Mouse (Mus musculus) lung, adult 2 months (tissue): ENCODE data around the gene Zfp830.

Experiments used
- CTCF ChIP-seq: fragments of 200-500 bp; IDR thresholded peaks from 2 replicates; pipeline ENCODE4 v1.5.1; 2011; ENCODE audit warnings: mild to moderate bottlenecking, low read length, control low read depth; ENCODE audit not compliant: insufficient read depth
- POLR2A ChIP-seq: fragments of 200-500 bp; IDR thresholded peaks from 2 replicates; pipeline ENCODE4 v1.6.1; 2011; ENCODE audit warnings: low read depth, mild to moderate bottlenecking, control low read depth, low read length, borderline replicate concordance; ENCODE audit errors: extremely low read depth

DNA sequence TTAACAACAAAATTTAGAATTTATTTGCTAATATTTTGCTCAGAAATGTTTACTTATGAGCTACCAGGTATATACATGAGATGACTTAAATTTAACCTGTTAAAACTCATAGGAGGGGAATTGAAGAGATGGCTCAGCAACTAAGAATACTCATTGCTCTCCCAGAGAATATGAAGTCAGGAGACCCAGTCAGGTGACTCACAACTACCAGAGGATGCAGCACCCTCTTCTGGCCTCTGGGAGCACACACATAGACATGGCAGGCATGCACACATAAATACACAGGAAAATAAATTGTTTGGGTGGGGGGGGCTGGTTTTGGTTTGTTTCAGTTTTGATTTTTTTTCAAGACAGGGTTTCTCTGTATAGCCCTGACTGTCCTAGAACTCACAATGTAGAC lies 25.1 kb upstream of the Zfp830 start:
- no peak for TF ChIP-seq POLR2A
- TF ChIP-seq CTCF = no peak
